ENCODE assay signal across 8 mouse cellular contexts in genomic region chr4:99655937-99656604, GRCm38 (mm10). TPM values are rescaled to one million over a fixed set of nuclear protein-coding genes. Genes with fewer than 3 reads are reported as not detected.
A peak's percentile ranks its signal among the peaks of the same experiment; 100 is the strongest.
DNase-seq lines count a peak whose midpoint lies in the region; ATAC-seq and TF ChIP-seq lines count a peak whose summit lies in the region.

Foxd3 (plus strand) TSS chr4:99656299.

- 1% methylated on average over 59 of the region's 62 CpGs for WGBS in cerebellum, adult 2 months
- WGBS in thymus, adult 2 months: 6% methylated on average over 50 of the region's 62 CpGs
- under 1% methylated on average over 61 of the region's 62 CpGs for WGBS in intestine, embryonic 15.5 days
- under 1% methylated on average over 62 of the region's 62 CpGs for WGBS in neural tube, embryonic 13.5 days

- H3K4me3 ChIP-seq in cerebellum, adult 2 months (replicated peaks; ENCODE audit: insufficient read depth, low read depth, low read length): no peak within 1 kb of the TSS
- H3K4me3 ChIP-seq in thymus, adult 2 months (ENCODE audit: control insufficient read depth, insufficient read depth, low read length): peak within 1 kb of the TSS; percentile 2; the same call in 1 of the 2 replicates
- peak within 1 kb of the TSS; percentile 40 for H3K4me3 ChIP-seq in intestine, embryonic 15.5 days (replicated peaks)
- H3K4me3 ChIP-seq in neural tube, embryonic 13.5 days: peak within 1 kb of the TSS; percentile 45

- no peak for TF ChIP-seq CTCF in cerebellum, adult 2 months (IDR thresholded peaks at IDR 0.05; ENCODE audit: borderline replicate concordance, insufficient read depth, low read depth, low read length)
- TF ChIP-seq CTCF in thymus, adult 2 months (IDR thresholded peaks at IDR 0.05; ENCODE audit: borderline replicate concordance, control insufficient read depth, extremely low read depth, insufficient read depth, low read length, poor library complexity): no peak

- H3K36me3 ChIP-seq in thymus, adult 2 months (ENCODE audit: control insufficient read depth, insufficient read depth, low read length): no peaks in the 10 kb centered on the region
- no peaks in the 10 kb centered on the region for H3K36me3 ChIP-seq in intestine, embryonic 15.5 days
- H3K36me3 ChIP-seq in neural tube, embryonic 13.5 days: no peaks in the 10 kb centered on the region

- H3K9me3 ChIP-seq in intestine, embryonic 15.5 days: no peaks in the 10 kb centered on the region
- no peaks in the 10 kb centered on the region for H3K9me3 ChIP-seq in neural tube, embryonic 13.5 days

- peak within 1 kb of the TSS; percentile 65 for H3K4me2 ChIP-seq in intestine, embryonic 15.5 days (replicated peaks)
- H3K4me2 ChIP-seq in neural tube, embryonic 13.5 days: peak within 1 kb of the TSS; percentile 47

- H3K27ac ChIP-seq in cerebellum, adult 2 months (ENCODE audit: insufficient read depth, low read length): no peak within 1 kb of the TSS
- no peak within 1 kb of the TSS for H3K27ac ChIP-seq in thymus, adult 2 months (ENCODE audit: control insufficient read depth, insufficient read depth, low read length)
- H3K27ac ChIP-seq in intestine, embryonic 15.5 days: no peak within 1 kb of the TSS
- H3K27ac ChIP-seq in neural tube, embryonic 13.5 days (replicated peaks): peak within 1 kb of the TSS; percentile 84

- no peaks in the 10 kb centered on the region for H3K4me1 ChIP-seq in cerebellum, adult 2 months (ENCODE audit: control insufficient read depth, insufficient read depth, low read length)
- peaks cover 5% of the 10 kb centered on the region for H3K4me1 ChIP-seq in thymus, adult 2 months (replicated peaks; ENCODE audit: control insufficient read depth, insufficient read depth, low read length)
- H3K4me1 ChIP-seq in intestine, embryonic 15.5 days (replicated peaks): peaks cover 31% of the 10 kb centered on the region
- H3K4me1 ChIP-seq in neural tube, embryonic 13.5 days (replicated peaks): peaks cover 41% of the 10 kb centered on the region

- peak; percentile 5 to 20 for DNase-seq in cerebellum, adult 2 months
- no peak for DNase-seq in cerebellum, postnatal 36 days
- DNase-seq in thymus, adult 2 months: no peak
- DNase-seq in thymus, postnatal 4 days: no peak
- DNase-seq in right cerebral cortex, postnatal 25 days: no peak

- TF ChIP-seq POLR2A in cerebellum, adult 2 months (IDR thresholded peaks at IDR 0.05; ENCODE audit: borderline replicate concordance, insufficient read depth, low read length): no peak
- no peak for TF ChIP-seq POLR2A in thymus, adult 2 months (IDR thresholded peaks at IDR 0.05; ENCODE audit: control insufficient read depth, extremely low read depth, insufficient read depth, low read length, poor library complexity)

- H3K27me3 ChIP-seq in cerebellum, adult 2 months (ENCODE audit: control insufficient read depth, insufficient read depth, low read length): peaks cover 44% of the 10 kb centered on the region; the same call in 1 of the 2 replicates
- peaks cover 46% of the 10 kb centered on the region for H3K27me3 ChIP-seq in thymus, adult 2 months (ENCODE audit: control insufficient read depth, insufficient read depth, low read length)
- H3K27me3 ChIP-seq in intestine, embryonic 15.5 days (replicated peaks): peaks cover 80% of the 10 kb centered on the region
- H3K27me3 ChIP-seq in neural tube, embryonic 13.5 days: peaks cover 96% of the 10 kb centered on the region

- no peak within 1 kb of the TSS for H3K9ac ChIP-seq in intestine, embryonic 15.5 days
- H3K9ac ChIP-seq in neural tube, embryonic 13.5 days: peak within 1 kb of the TSS; percentile 69

- peak; percentile 67 for ATAC-seq in intestine, embryonic 15.5 days
- peak; percentile 57 for ATAC-seq in neural tube, embryonic 13.5 days (ENCODE audit: low read depth)
- no peak for ATAC-seq in erythroblast, adult 5-6 weeks (replicated peaks; ENCODE audit: low FRiP score, poor library complexity, severe bottlenecking)

RNA-seq across cellular contexts. Expression of gene Foxd3, which starts in this region (rescaled TPM):
- 0.18 and 0.30 TPM in 2 replicates for polyA plus RNA-seq in cerebellum, adult 2 months (2012; rRNA removed)
- 1.5 and 1.8 TPM in 2 replicates for polyA plus RNA-seq in thymus, adult 2 months (2012; rRNA removed)
- 0.83 and 1.3 TPM in 2 replicates for polyA plus RNA-seq in intestine, embryonic 15.5 days (2015; fragmentation: Nextera tagmentation; extraction: Ambion mirVana)
- 3.7 and 3.8 TPM in 2 replicates for polyA plus RNA-seq in neural tube, embryonic 13.5 days (2015; fragmentation: Nextera tagmentation; extraction: Ambion mirVana)
- total RNA-seq in erythroblast, adult 5-6 weeks (2015; ENCODE audit: low replicate concordance): not detected in 2 replicates
- total RNA-seq in erythroblast, adult 5-6 weeks (2017; ENCODE audit: low replicate concordance): not detected in 2 replicates

Comparison
In these comparisons a context has a peak if more than half of its experiments do, and no peak if none do; other contexts are left out.
1. Peak in DNase-seq in cerebellum, adult 2 months; RNA of the gene not detected or under 1 TPM.